9 mouse cellular contexts compared by ENCODE assay signal in genomic region chr9:66004380-66004779, GRCm38 (mm10). TPM values are rescaled to one million over a fixed set of nuclear protein-coding genes. Genes with fewer than 3 reads are reported as not detected.
DNase-seq lines count a peak whose midpoint lies in the region; ATAC-seq lines count a peak whose summit lies in the region.
"Had no signal": no experiment of that assay in that cellular context is flagged by ENCODE, and none has a peak within 500 bp of the region (broad histone marks: within the 10 kb centered on the region; RNA-seq: fewer than 3 reads in every experiment).

No protein-coding gene starts in this region.

- WGBS in hindbrain, embryonic 11.5 days: 56% methylated on average over 4 of the region's 4 CpGs
- WGBS in hindbrain, embryonic 12.5 days: 62% methylated on average over 4 of the region's 4 CpGs

- no peaks in the 10 kb centered on the region for H3K27me3 ChIP-seq in hindbrain, embryonic 11.5 days (ENCODE audit: control insufficient read depth, insufficient read depth, low read length)
- H3K27me3 ChIP-seq in hindbrain, embryonic 12.5 days: no peaks in the 10 kb centered on the region
- H3K27me3 ChIP-seq: midbrain, embryonic 12.5 days had no signal

- H3K9ac ChIP-seq in hindbrain, embryonic 11.5 days (ENCODE audit: low read depth, low read length): no peak overlapping the region
- no peak overlapping the region for H3K9ac ChIP-seq in hindbrain, embryonic 12.5 days
- H3K9ac ChIP-seq: midbrain, embryonic 12.5 days had no signal

- no peak overlapping the region for H3K4me3 ChIP-seq in hindbrain, embryonic 11.5 days (ENCODE audit: low read depth, low read length)
- H3K4me3 ChIP-seq in hindbrain, embryonic 12.5 days: no peak overlapping the region
- H3K4me3 ChIP-seq: midbrain, embryonic 12.5 days had no signal

- H3K27ac ChIP-seq in hindbrain, embryonic 11.5 days (ENCODE audit: low read depth, low read length): no peak overlapping the region
- no peak overlapping the region for H3K27ac ChIP-seq in hindbrain, embryonic 12.5 days
- H3K27ac ChIP-seq: midbrain, embryonic 12.5 days had no signal

- peak; percentile 41 for DNase-seq in hindbrain, embryonic 11.5 days (ENCODE audit: low spot score)
- peak; percentile 53 for DNase-seq in adipocyte (ENCODE audit: low spot score)
- peak; percentile 28 for DNase-seq in embryo, embryonic 9.5 days (ENCODE audit: extremely low spot score)
- peak; percentile 21 to 47 for DNase-seq in heart, postnatal 14 days
- peak; percentile 41 for DNase-seq in layer of hippocampus, adult 9-11 months
- DNase-seq in lung, postnatal 36 days: peak; percentile 65
- peak; percentile 60 for DNase-seq in testis, postnatal 10 days (ENCODE audit: low spot score)

- no peak overlapping the region for H3K4me2 ChIP-seq in hindbrain, embryonic 11.5 days (replicated peaks; ENCODE audit: low read depth, low read length)
- H3K4me2 ChIP-seq in hindbrain, embryonic 12.5 days (replicated peaks): no peak overlapping the region
- H3K4me2 ChIP-seq: midbrain, embryonic 12.5 days had no signal

- no peaks in the 10 kb centered on the region for H3K9me3 ChIP-seq in hindbrain, embryonic 11.5 days (ENCODE audit: control insufficient read depth, low read length)
- H3K9me3 ChIP-seq in hindbrain, embryonic 12.5 days (replicated peaks): no peaks in the 10 kb centered on the region
- H3K9me3 ChIP-seq: midbrain, embryonic 12.5 days had no signal

- no peak for ATAC-seq in hindbrain, embryonic 11.5 days (ENCODE audit: low FRiP score)
- ATAC-seq in hindbrain, embryonic 12.5 days (ENCODE audit: low FRiP score): no peak

- no peaks in the 10 kb centered on the region for H3K36me3 ChIP-seq in hindbrain, embryonic 11.5 days (ENCODE audit: control insufficient read depth, insufficient read depth, low read length)
- peaks cover 19% of the 10 kb centered on the region for H3K36me3 ChIP-seq in hindbrain, embryonic 12.5 days

- H3K4me1 ChIP-seq in hindbrain, embryonic 11.5 days (replicated peaks; ENCODE audit: control insufficient read depth, insufficient read depth, low read length): no peaks in the 10 kb centered on the region
- no peaks in the 10 kb centered on the region for H3K4me1 ChIP-seq in hindbrain, embryonic 12.5 days
- H3K4me1 ChIP-seq: midbrain, embryonic 12.5 days had no signal

- intact Hi-C loops in heart, postnatal 14 days (cut with DNase I): loop anchor here (2.0 to 10.0 kb wide), 3 partner anchors 96 to 340 kb away; partner anchors contain the start of genes Csnk1g1, Oaz2 and Trip4

RNA-seq across cellular contexts. Expression of gene Ppib, which starts 55.6 kb away (rescaled TPM):
- 512 and 515 TPM in 2 replicates for polyA plus RNA-seq in hindbrain, embryonic 11.5 days (2014; fragmentation: Nextera tagmentation; extraction: Ambion mirVana)
- polyA plus RNA-seq in hindbrain, embryonic 12.5 days (2016; fragmentation: Nextera tagmentation; extraction: Ambion mirVana): 456 and 477 TPM in 2 replicates
- 100 to 1,000 TPM; 184 to 201 TPM for total RNA-seq in heart, postnatal 14 days (2021)
